Mouse (Mus musculus): ENCODE data around the gene Cxcl1. TPM values are rescaled to one million over a fixed set of nuclear protein-coding genes. Genes with fewer than 3 reads are reported as not detected.

The Cxcl1 gene
- polyA plus RNA-seq (2012): not detected in 2 replicates

DNA sequence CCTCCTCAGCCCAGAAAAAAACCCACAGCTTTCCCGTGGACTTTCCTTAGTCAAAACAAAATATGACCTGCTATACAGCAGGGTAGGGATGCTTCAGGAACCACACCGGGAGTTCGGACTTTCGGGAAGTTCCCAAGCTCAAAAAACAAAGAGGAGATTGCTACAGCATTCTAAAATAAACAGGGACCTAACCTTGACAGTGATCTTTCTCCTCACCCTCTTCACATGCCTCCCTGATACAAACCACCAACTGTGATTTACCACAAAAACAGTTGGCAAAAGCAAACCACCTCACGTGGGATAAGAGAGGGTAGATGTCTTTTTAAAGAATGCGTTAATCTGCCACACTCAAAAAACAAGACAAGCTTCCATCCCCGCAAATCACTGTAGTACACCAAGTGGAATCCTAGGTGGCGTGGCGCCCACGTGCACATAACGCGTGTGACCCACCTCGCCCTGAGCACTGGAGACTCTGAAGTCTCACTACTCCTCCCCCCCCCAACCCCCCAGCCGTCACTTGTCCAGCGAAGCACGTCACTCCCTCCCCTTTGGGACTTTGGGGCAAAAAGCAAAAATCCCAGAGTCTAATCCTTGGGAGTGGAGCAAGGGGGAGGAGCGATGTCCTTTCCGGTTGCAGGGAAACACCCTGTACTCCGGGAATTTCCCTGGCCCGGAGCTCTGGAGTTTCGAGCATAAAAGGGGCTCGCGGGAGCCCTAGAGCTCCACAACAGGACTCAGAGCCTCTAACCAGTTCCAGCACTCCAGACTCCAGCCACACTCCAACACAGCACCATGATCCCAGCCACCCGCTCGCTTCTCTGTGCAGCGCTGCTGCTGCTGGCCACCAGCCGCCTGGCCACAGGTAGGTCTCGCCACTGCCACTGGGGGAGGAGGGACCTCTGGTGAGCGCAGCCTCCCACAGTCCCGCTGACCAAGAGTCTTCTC is at the start of gene Cxcl1:
TSS of gene Cxcl1 (plus strand) at position 723 of the 945 bp plus-strand sequence.
- no peak for TF ChIP-seq GATA1 (IDR thresholded peaks at IDR 0.05; ENCODE audit: low read length)

DNA sequence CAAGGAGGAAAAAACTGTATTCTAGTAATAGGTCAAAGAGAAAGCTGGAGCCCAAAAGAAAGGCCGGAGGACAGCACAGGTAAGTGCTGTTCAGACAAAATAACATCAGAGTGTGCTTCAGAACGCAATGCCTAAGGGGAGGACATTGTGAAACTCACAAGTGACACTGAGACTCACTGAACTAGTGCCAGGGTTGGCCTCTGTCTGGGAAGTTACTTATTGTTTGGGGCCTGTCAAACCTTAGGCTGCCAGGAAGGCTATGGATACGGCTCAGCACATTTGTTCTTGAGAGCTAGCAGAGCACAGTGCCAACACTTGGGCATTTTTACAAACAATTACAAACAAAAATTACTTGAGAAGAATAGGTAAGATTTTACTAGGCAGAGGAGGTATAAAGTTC is 47.1 kb upstream of the Cxcl1 start:
- no peak for TF ChIP-seq GATA1 (IDR thresholded peaks at IDR 0.05; ENCODE audit: low read length)

DNA sequence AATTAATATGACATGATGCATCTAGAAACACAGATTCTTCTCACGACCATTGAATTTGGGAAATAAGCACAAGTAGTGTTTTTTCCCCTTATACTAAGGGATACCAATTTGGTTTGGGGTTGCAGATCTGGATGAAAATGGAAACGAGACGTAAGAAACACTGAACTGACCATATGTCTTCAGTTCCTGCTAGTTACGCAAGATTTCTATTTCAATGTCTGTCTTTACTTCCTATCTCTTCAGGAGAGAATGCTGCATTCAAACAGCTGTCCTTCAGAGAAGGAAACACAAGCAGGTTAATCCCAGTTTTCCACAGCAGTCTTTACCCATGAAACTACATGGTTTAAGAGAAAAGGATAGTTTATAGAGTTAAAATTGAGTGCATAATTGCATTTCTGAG is 37.8 kb upstream of the Cxcl1 start:
- no peak for TF ChIP-seq GATA1 (IDR thresholded peaks at IDR 0.05; ENCODE audit: low read length)

DNA sequence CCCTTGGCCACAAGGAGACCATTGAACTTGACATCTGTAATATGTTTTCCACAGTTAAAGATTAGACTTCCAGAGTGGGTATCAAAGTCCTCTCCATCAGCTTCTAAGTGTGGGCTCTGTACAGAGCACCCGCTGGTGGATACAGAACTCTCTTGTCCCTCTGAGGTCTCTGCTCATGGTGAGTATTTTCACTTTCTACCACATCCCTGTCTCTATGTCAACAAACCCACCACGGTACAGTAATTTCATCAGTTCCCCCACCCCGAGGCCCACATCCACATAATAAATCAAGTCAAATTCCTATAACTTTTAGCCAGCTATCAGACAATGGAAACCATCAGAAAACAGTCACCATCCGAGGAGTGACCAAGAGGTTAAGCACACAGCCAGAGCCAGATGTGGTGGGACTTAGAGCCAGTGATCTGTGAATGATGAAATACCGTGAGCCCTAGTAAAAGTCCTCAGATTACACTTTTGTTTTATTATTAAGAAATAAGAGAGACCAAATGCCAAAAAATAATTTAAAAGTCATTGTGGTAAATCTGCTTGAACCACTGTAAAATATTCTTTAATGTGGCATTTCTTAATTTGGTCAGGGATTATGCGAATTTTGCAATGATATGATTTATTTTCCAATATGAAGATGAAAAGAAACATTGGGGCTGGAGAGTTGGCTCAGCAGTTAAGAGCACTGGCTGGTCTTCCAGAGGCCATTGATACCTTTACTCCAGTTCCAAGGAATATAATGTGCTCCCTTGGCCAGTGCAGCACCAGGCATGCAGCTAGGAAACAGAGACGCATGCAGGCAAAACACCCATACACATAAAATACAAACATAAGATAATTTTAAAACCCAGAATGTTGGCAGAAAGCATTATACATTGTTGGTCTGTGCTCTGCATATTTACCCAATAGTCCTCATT is 35.5 kb upstream of the Cxcl1 start:
- no peak for TF ChIP-seq GATA1 (IDR thresholded peaks at IDR 0.05; ENCODE audit: low read length)

DNA sequence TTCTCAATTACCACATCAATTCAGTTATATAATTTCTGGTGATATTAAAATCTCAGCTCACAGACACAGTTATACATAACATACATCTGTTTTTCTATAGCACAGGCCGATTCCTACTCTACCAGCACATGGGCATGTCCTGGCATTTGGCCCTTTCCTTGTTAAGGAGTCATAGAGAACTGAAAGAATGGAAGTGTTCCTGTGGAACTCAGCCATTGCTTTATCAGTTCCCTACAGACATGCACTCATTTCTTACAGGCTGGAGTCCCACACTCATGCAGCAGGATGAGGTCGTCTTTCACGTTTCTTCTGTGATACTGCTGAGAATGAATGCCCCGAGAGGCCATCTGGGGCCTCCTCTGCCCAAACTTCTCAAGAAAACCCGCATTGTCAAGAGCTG is 33.6 kb upstream of the Cxcl1 start:
- TF ChIP-seq GATA1 (IDR thresholded peaks at IDR 0.05; ENCODE audit: low read length): no peak

DNA sequence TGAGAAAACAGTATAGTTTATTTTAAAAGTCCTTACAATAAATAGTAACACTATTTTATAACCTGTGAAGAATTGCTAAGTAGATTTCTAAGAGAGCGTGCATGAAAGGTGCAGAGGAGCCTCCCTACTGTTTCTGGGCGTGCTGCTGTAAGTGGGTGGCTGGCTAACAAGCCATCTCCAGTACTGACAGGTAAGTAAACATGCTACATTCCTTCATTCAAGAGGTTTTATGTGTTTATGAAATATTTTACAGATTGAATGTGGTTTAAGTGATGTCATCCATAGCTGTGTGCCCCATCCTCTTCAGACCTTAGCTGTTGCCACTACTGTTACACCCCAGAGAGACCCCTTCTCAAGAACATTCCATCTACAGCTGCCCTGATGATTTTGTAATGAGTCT is 32.6 kb upstream of the Cxcl1 start:
- no peak for TF ChIP-seq GATA1 (IDR thresholded peaks at IDR 0.05; ENCODE audit: low read length)

DNA sequence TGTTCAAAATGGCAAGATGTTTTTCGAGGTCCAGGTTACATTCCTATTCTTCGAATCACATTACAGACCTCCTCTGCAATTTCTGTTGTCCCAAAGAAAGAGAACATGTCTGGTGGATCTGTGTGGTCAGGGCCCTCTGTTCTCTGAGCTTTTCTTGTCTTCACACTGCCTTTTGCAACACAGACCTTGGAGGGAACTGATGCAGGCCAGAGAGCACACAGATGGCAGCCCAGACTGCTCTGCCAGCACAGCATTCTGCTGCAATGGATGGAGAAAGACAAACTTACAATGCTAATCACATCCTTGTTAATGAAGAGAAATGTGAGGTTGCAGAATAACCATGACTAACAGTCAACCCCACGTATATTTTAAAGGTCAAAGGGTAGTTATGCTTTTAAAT is 32.0 kb upstream of the Cxcl1 start:
- no peak for TF ChIP-seq GATA1 (IDR thresholded peaks at IDR 0.05; ENCODE audit: low read length)

DNA sequence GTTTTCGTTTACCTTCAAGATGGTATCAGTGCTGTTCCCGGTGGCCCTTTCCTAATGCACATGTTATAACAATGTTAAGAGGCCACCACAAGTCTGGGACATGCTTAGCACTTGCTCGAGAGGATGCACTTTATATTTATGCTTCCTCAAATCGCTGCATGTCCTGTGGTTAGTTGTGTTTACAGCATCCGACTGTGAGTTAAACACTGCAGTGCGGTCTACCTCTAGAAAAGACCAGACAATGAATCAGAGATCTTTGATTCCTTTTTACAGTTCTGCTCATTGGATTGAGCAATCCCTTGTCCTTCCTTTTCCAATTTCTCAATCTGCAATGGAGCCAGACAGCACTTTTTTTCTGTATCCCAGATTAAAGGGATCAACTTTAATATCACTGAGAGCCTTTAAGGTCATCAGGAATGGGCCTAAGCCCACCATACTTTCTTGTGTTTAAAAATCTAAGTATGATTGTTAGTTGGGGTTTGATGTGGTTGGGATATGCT is 29.1 kb upstream of the Cxcl1 start:
- no peak for TF ChIP-seq GATA1 (IDR thresholded peaks at IDR 0.05; ENCODE audit: low read length)

DNA sequence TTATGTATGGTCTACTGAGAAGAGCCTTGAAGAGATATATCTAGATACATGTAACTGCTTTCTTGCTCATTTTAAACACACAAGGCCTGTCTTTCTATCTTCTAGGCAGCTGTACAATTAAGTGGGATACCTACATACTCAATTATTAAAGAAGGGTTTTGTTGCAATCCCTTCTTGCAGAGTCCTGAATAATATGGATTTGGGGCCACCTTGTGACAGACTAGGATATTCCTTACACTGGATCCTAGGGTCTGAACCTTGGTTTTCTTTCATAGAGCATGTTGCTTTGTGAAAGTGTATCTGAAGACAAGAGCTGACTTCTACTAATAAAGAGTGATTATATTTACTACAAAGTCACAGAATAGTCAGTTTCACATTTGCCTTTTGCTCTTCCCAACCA is 24.3 kb upstream of the Cxcl1 start:
- no peak for TF ChIP-seq GATA1 (IDR thresholded peaks at IDR 0.05; ENCODE audit: low read length)

DNA sequence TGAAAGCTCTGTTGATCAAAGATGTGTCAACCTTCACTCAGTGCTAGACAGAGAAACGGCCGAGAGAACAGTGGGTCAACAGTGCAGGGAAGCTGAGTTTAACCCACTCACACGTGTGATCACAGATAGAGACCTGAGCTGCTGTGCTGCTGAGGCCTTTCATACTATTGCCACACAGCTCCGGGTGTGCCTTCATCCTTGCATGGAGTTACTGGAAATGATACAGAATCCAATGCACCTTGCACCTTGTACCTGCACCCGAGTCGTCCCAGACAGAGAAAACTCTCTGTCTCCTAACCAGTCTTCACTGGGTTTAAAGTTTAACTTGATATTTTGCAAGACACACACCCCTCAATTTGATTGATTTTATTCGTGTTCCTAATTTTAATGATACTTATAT is 18.7 kb upstream of the Cxcl1 start:
- no peak for TF ChIP-seq GATA1 (IDR thresholded peaks at IDR 0.05; ENCODE audit: low read length)

DNA sequence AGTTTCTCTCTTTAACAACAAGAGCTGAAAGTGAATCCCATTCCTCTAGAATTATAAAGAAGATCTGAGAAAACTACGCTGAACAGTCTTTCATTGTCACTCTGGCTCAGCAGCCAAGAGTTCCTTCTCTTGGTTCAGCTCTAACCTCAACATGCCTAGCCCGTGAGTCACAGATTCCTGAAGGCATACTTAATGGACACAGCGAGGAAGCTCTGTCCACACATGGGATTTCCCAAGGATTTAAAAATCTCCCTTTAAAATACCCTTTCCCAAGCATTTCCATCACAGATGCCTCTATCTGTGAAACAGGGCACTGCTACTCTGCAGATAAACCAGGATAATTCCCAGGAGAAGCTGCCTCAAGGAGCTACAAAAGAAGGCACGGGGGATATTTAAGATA is 15.0 kb upstream of the Cxcl1 start:
- TF ChIP-seq GATA1 (IDR thresholded peaks at IDR 0.05; ENCODE audit: low read length): no peak

DNA sequence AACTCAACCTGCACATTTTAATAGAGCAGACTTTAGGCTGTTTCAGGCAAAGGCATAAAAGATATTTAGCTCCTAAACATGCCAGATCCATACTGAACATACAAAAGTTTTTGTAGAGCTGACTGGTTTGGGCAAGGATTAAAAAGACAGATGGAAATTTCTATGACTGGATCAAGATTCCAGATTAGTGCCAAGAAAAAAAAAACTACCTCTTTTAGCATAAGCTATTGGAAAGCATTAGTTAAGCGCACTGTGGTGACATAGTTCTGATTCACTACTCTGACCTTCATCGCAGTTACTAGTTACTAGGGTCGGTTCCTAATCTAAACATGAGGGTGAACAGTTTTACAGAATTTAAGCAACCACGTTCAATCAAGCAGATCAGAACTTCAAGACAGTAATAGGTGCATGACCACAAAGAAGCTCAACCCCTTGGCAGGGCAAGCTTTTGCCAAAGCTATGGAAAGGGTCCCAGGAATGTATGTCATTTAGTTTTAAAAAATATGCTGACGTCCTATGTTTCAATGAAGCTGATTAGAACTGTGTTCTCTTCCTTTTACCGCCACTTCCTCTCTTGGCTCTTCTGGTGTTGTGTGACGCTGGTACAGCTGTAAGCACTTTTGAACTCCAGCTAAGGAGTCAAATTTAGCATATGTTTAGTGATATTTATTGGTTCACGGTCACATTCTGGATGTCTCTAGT is 14.4 kb upstream of the Cxcl1 start:
- TF ChIP-seq GATA1 (IDR thresholded peaks at IDR 0.05; ENCODE audit: low read length): no peak

DNA sequence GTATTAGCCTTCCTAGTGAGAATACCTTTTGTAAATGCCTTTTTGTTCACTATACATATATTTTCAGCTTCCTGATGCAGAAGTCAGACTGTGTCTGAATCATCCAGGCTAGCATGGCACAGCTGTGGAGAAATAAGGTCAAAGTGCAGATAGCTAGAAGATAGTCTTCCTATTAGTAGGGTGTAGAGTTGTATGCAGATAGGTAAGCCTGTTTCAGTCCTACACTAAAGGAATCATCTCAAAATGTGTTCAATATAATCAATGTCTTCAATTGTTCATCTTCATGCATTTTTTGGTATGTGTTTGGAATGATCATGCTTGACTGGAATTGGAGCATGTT is 13.9 kb upstream of the Cxcl1 start:
- no peak for TF ChIP-seq GATA1 (IDR thresholded peaks at IDR 0.05; ENCODE audit: low read length)

DNA sequence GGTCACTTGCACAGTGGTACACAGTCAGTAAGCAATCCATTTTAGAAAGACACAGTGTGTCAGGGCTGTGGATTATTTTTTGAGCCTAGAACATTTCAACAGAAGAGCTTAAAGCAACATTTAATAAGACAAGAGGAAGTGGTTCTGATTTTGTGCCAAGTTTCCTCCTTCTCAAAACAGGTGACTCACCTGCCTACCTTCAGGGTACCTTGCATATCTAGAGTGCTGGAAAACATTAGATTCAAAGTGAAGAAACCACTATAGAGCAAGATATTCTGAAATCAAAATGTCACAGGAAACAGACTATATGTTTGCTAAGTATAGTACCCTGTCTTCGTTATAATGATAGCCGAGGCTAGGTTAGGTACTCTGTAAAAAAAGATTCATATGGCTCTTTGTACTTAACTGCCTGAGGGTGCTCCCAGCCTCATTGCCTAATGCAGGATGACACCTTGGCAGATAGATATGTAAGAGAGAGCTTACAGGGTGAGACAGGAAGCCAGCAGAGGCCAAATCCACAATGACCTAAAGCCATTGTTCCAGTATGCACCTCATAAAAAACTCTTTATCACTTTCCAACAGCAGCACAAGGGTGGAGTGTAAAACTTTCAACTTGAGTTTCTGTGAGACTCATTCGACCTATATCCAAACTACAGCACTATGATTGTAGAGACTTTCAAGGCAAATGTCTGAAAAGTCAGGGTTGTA is 11.6 kb upstream of the Cxcl1 start:
- TF ChIP-seq GATA1 (IDR thresholded peaks at IDR 0.05; ENCODE audit: low read length): no peak

DNA sequence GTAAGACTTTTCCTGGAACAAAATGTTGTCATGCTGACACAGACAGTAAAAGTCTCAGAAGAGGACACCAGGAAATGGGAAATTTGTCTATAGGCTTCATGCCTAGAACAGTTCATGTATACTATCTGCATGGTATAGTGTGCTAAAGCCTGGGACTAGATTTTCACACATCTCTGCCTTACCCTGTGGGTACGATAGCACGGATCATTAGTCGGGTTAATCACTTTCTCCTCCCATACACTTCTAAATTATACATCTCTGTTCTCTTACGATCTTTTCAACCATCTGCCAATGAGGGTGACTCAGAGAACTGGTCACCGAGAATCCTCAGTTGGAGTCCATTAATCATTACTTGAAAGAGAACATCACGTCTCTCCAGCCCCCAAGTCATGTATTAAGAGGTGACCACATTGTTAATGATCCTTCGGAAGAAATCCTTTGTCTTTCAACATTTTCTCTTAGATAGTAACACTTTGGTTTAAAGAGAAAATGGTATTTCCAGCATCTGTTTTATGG is 10.6 kb upstream of the Cxcl1 start:
- no peak for TF ChIP-seq GATA1 (IDR thresholded peaks at IDR 0.05; ENCODE audit: low read length)

Data from G1E-ER4 (cell line).